Mouse (Mus musculus) adrenal gland, postnatal 25 days (tissue): ENCODE measurements around the gene Olig2. TPM values are rescaled to one million over a fixed set of nuclear protein-coding genes. Genes with fewer than 3 reads are reported as not detected.
A peak's percentile ranks its signal among the peaks of the same experiment; 100 is the strongest.

Source experiments
- DNase-seq: peaks from one replicate; pipeline ENCODE4 v3.0.0; 2021; ENCODE audit warnings: mixed read lengths
- long read RNA-seq: library from polyadenylated mRNA; stranded (forward); transcript quantifications from one replicate; pipeline ENCODE4 v2.0.0, GENCODE M21; 2021
- total RNA-seq: library from RNA; stranded (reverse); gene quantifications from 2 replicates; pipeline ENCODE4 v1.2.3, GENCODE M21; 2021

The Olig2 gene
- total RNA-seq, result not detected in 2 replicates
- long read RNA-seq, result 0 reads

- DNase-seq, result peak; percentile 16
These were observed at the start of gene Olig2 for GRCm38 (mm10) chr16:91225233-91226037. Gene Olig2, plus strand, starts transcription at chr16:91225457.

DNA sequence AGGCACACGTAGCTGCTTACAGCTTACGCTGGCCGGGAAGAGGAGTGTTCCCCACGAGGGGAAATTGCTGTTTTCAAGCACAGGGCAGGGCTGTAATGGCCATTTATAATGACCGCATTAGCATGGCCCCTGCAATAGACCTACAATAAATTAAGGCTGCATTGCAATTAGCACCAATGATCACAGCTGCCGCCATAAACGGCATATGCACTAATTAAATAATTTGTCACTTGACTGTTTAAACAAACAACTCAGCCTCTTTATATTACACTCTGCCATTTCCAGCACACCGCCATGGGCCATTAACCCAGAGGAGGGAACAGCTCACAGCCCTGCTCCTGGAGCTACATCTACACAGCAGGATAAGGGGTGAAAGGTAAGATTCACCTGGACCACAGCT, 49.4 kb upstream of the Olig2 start:
- no peak for DNase-seq

- DNase-seq, result no peak
These were observed 38.2 kb upstream of the Olig2 start for GRCm38 (mm10) chr16:91187046-91187445.

- no peak for DNase-seq
These were observed 37.6 kb upstream of the Olig2 start for GRCm38 (mm10) chr16:91187662-91188061.

- no peak for DNase-seq
These were observed 37.0 kb upstream of the Olig2 start for GRCm38 (mm10) chr16:91188304-91188703.

GRCm38 (mm10) chr16:91191233-91191632, 34.0 kb upstream of the Olig2 start:
- no peak for DNase-seq

DNA sequence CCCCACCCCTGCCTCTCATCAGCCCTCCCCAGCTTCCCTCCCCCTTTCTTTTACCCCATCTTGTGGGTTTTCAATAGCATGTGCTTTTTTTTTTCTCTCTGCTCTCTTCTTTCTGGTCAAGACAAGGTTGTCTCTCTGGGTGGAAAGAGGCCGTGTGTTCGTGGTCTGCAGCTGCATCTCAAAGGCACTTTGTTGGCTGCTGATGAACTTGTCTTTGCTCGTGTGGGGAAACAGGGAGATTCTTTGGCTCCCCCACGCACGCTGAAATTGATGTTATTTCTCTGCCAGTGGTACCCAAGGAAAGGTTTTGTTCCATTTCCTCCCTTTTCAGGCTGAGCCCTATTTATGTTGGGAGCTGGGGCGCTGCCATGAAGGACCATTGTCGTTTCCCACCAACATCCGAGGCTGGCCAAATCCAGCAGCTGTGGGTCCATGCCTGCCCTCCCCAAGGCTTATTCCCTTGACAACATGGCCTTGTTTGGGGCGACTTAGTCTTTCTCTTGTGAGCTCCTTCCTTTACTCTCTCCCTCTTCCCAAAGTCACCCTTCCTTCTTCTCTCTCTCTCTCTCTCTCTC, 33.5 kb upstream of the Olig2 start:
- DNase-seq, result no peak

DNA sequence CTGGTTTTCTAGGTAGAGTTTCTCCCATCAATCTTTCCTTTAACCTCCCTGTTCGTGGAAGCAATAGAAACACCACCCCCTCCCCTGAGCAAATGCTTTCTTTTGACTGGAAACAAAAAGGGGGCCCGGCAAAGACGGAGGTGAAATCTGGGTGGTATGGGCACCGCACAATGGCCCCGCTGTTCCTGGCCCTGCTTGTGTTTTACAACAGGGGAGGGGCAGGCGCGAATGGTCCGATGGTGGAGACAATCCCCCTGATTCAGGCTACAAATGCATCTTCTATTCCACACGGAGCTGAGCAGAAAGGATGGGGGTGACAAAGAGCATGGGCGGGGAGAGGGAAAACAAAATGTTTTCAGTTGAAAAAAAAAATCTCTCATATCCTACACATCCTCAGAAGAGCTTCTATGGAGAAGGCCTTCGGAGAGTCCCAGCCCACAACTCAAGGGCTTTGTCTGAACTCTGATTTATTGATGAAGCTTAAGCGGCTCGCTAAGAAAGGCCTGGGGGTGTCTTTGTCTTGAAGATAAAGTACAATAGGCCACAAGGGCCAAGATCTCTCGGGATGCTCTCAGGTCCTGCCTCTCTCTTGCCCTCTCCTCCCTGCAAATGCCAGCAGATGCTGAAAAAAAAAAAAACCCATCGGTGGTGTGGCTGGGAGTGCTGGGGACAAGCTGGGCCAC, 32.4 kb upstream of the Olig2 start:
- DNase-seq, result no peak

GRCm38 (mm10) chr16:91199815-91200214, 25.4 kb upstream of the Olig2 start:
- no peak for DNase-seq

DNA sequence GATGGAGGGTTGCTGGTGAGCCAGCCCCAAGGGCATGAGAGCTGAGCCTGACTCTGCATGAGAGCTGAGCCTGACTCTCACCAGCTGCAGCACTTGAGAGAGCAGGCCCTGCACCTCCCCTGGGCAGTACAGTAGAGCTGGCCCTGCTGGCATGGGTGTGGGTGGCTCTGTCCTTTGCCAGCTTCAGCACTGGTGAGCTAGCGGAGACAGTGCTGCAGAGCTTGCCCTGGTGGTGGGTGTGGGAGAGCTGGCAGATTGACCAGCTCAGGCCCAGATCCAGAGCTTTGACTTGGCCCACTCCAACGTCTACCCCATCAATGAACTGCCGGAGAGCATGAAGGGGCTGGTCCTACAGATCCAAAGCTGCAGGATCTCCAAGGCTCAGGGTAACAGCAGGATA, 22.3 kb upstream of the Olig2 start:
- no peak for DNase-seq

DNA sequence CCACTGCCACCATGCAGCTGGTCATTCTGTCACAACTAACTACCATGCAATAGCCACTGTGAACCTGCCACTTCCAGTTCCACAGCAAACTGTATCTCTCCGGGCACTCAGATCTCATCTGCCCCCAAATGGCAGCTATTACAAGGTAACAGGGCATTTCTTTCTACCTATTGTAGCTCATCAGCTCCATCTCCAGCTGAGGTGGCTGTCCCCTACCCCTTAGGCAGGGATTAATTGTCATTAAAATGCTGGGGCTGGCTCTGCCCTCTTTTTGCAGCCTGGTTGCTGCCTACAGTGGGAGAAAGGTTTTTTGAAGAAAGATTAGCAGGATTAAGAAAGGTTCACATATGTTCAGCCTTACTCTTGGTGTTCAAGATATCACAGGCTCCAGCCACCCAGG, 18.9 kb upstream of the Olig2 start:
- DNase-seq, result no peak

GRCm38 (mm10) chr16:91217077-91217476, 8.2 kb upstream of the Olig2 start:
- DNase-seq, result no peak

DNA sequence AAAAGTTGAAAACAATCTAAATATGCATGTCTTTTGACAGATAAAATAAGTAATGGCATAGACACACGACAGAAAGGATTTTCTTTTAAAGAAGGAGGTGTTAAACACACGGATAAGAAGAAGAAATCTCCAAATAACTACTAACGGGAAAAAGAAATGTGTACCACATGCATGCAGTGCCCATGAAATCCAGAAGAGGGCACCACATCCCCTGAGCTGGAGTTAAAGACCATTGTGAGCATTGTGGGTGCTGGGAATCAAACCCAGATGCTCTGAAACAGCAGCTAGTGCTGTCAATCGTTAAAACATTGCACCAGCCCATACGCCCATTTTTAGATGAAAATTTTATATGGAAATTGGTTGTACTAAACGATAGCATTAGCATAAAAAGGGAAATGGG, 7.3 kb upstream of the Olig2 start:
- no peak for DNase-seq

- DNase-seq, result no peak
These were observed 6.0 kb upstream of the Olig2 start for GRCm38 (mm10) chr16:91219246-91219645.

DNA sequence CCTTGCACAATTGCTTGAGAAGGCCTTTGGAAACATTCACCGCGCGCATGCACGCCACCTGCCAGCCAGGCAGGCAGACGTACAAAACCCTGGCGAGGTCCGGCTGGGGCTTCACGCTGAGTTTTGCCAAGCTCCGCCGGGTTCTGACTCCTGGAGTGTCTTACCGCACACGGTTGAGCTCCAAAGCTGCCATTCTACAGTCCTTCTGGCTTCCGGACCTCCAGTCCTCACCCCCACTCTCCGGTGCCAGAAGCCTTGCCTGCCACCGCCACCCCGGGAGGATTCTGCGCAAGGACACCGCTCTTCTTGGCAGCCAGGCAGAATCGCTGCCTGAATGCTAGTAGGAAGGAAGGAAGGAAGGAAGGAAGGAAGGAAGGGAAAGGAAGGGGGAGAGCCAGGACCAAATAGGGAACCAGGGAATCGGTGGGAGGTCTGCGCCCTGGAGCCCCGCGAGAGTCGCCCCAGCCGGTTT, 3.0 kb upstream of the Olig2 start:
- peak; percentile 18 for DNase-seq

GRCm38 (mm10) chr16:91222643-91223271, 2.5 kb upstream of the Olig2 start:
- no peak for DNase-seq

DNA sequence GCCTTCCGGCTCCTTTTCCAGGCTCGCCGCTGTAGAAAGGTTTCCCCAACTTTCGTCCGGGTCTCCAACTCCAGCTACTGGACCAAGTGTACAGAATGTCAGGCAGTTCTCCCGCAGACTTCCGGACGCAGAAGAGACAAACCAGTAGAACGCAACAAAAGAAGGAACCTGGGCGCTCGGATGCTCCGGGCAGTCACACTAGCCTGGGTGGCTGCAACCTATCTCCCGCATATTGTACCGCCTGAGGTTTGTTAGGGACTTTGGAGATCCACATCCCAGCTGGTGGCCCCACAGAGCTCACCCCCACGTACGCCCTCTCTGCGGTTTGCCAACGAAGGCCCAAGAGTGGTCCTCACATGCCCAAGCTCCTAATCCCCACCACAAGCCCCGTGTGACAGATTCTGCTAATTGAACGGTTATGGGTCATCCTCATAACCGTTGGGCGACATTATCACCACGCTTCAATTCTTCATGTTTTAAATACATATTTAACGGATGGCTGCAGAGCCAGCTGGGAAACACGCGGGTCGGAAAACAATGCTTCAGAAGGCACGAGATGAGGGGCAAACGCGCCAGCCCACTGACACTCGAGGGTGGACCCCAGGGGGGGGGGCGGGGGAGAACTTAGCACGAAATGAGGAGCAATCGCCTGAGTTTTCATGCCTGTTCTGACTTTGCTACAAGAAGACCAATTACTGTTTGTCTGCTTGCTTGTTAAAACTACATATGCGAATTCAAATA, 1.8 kb upstream of the Olig2 start:
- DNase-seq, result no peak

DNA sequence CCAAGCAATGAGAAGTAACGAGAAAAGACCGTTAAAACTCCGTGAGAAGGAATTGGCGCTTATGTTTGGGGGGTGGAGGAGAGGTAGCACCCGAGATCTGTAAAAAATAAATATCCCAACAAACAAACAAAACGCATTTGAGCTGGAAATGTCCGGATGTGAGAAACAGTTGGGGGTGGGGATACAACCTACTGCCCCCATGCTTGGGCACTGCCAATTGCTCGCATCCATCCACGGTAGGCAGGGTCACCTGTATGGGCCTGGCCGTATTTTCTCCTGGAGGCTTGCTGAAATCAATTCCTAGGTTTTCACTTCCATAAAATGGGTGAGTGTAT, 1.2 kb upstream of the Olig2 start:
- DNase-seq, result no peak

DNA sequence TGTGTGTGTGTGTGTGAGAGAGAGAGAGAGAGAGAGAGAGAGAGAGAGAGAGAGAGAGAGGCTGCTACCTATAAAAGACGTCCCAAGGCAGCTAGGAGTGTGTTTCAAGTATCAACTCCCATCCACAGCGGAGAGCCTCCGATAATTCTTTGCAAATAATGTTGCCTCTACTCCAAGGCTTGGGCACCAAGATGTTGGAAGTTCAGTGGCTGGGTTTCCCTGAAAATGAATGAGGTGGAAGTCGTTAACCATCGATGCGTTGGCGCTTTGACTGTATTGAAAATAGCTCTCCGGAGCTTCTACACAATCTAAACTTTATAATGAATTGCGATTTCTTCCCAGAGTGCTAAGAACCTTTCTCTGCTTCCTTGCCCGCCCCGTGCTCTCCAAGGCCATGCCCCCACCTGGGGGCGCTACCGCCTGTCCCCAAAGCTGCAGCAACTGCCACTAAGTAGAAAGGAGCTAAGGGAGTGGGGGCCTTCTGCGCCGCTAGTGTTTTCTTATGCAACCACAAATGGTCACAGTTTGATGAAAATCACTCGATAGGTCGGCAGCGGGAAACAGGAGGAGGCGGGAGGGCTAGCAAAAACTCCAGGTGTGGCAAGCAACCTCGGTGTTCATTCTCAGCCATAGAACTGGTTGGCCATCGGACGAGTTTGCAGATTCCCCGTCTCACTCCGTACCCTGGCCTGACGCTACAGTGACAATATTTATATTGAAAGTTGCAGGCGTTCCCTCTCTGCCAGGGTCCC, 600 bp upstream of the Olig2 start:
- DNase-seq, result no peak

GRCm38 (mm10) chr16:91226038-91226882, 1.0 kb downstream of the Olig2 start:
- DNase-seq, result no peak
